Mouse (Mus musculus): Measurements from ENCODE around the gene Cct7. TPM values are rescaled to one million over a fixed set of nuclear protein-coding genes. Genes with fewer than 3 reads are reported as not detected.

Cct7 gene
- polyA plus RNA-seq, 1 experiment from 2014 or later, result 440 TPM

Other genes with a start within 250 kb of the Cct7 start
- gene Sfxn5, start 118.1 kb upstream of the Cct7 start, polyA plus RNA-seq (2015; fragmentation: Nextera tagmentation; extraction: Ambion mirVana), result 8.0 TPM in 2 replicates
- 20.1 and 21.4 TPM in 2 replicates for gene Rab11fip5, start 76.9 kb upstream of the Cct7 start, polyA plus RNA-seq (2015; fragmentation: Nextera tagmentation; extraction: Ambion mirVana)
- gene Noto, start 27.6 kb upstream of the Cct7 start, polyA plus RNA-seq (2015; fragmentation: Nextera tagmentation; extraction: Ambion mirVana), result not detected in 2 replicates
- 47.8 and 51.9 TPM in 2 replicates for gene Smyd5, start 19.5 kb upstream of the Cct7 start, polyA plus RNA-seq (2015; fragmentation: Nextera tagmentation; extraction: Ambion mirVana)
- gene Pradc1, start 456 bp downstream of the Cct7 start, polyA plus RNA-seq (2015; fragmentation: Nextera tagmentation; extraction: Ambion mirVana), result 38.0 and 42.4 TPM in 2 replicates
- 0.26 and 0.33 TPM in 2 replicates for gene Fbxo41, start 51.5 kb downstream of the Cct7 start, polyA plus RNA-seq (2015; fragmentation: Nextera tagmentation; extraction: Ambion mirVana)
- not detected in 2 replicates for gene Egr4, start 62.1 kb downstream of the Cct7 start, polyA plus RNA-seq (2015; fragmentation: Nextera tagmentation; extraction: Ambion mirVana)
- gene Alms1, start 136.0 kb downstream of the Cct7 start, polyA plus RNA-seq (2015; fragmentation: Nextera tagmentation; extraction: Ambion mirVana), result 4.9 and 5.3 TPM in 2 replicates

Data from embryonic facial prominence, embryonic 15.5 days (tissue).